Mouse (Mus musculus) MEL-GATA-1-ER (cell line): ENCODE measurements around the gene Errfi1.
"Not testable (repeated sequence)": the region's sequence is repeated elsewhere in the genome, so short reads cannot be mapped to it uniquely, and the experiment has no call there.

Experiments
- DNase-seq: peaks from one replicate; pipeline ENCODE4 v3.0.0-alpha.2; 2012; ENCODE audit warnings: low read depth; ENCODE audit errors: extremely low read depth

Errfi1 gene

GRCm38 (mm10) chr4:150846316-150846715, 7.4 kb upstream of the Errfi1 start:
- DNase-seq: no peak

- no peak for DNase-seq
Measured at GRCm38 (mm10) chr4:150849964-150850363, 3.8 kb upstream of the Errfi1 start.

GRCm38 (mm10) chr4:150850893-150851292, 2.8 kb upstream of the Errfi1 start:
- no peak for DNase-seq

- no peak for DNase-seq
Measured at GRCm38 (mm10) chr4:150852045-150852444, 1.7 kb upstream of the Errfi1 start.

- peak; percentile 47 for DNase-seq
Measured at GRCm38 (mm10) chr4:150852479-150852878, 1.2 kb upstream of the Errfi1 start.

GRCm38 (mm10) chr4:150854839-150855246, 1.1 kb downstream of the Errfi1 start:
- DNase-seq: peak; percentile 51

- no peak for DNase-seq
Measured at GRCm38 (mm10) chr4:150855346-150855745, 1.6 kb downstream of the Errfi1 start.

GRCm38 (mm10) chr4:150860526-150860925, 6.8 kb downstream of the Errfi1 start:
- no peak for DNase-seq

- DNase-seq: no peak
Measured at GRCm38 (mm10) chr4:150861161-150861560, 7.4 kb downstream of the Errfi1 start.

- DNase-seq: no peak
Measured at GRCm38 (mm10) chr4:150862626-150863375, 9.1 kb downstream of the Errfi1 start.

- DNase-seq: no peak
Measured at GRCm38 (mm10) chr4:150865371-150865770, 11.7 kb downstream of the Errfi1 start.

- no peak for DNase-seq
Measured at GRCm38 (mm10) chr4:150866069-150866468, 12.3 kb downstream of the Errfi1 start.

- DNase-seq: no peak
Measured at GRCm38 (mm10) chr4:150866494-150866893, 12.8 kb downstream of the Errfi1 start.

- no peak for DNase-seq
Measured at GRCm38 (mm10) chr4:150868161-150868560, 14.4 kb downstream of the Errfi1 start.

- no peak for DNase-seq
Measured at GRCm38 (mm10) chr4:150868859-150869258, 15.1 kb downstream of the Errfi1 start.

GRCm38 (mm10) chr4:150869276-150870197, 15.8 kb downstream of the Errfi1 start:
- DNase-seq: no peak

- DNase-seq: no peak
Measured at GRCm38 (mm10) chr4:150870963-150871391, 17.3 kb downstream of the Errfi1 start.

- no peak for DNase-seq
Measured at GRCm38 (mm10) chr4:150871392-150872138, 17.8 kb downstream of the Errfi1 start.

- DNase-seq: no peak
Measured at GRCm38 (mm10) chr4:150872139-150872651, 18.5 kb downstream of the Errfi1 start.

GRCm38 (mm10) chr4:150872681-150873080, 19.0 kb downstream of the Errfi1 start:
- no peak for DNase-seq

- not testable (repeated sequence) for DNase-seq
Measured at GRCm38 (mm10) chr4:150874416-150874815, 20.7 kb downstream of the Errfi1 start.
